Mouse (Mus musculus): ENCODE results near the gene Bbip1.

DNA sequence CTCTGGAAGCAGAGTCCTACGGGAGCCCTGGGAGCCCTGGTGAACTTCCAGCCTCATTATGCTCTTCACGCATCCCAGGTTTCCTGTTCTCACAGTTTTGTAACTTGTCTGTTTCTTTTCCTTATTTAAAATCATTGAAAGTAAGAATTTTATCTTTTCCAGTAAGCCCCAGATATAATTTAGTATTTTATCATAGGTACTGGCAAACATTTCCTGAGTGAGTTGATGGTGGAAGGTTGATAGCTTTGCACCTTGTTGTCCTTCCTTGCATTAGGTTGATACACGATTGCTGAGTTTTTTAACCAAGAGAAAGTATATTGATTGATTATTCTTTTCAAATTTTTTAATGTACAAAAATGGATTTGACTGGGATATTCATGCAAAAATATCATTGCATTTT, 24.8 kb upstream of the Bbip1 start:
- TF ChIP-seq GATA1 (IDR thresholded peaks at IDR 0.05; ENCODE audit: borderline replicate concordance, low read length) (no peak), CTCF (IDR thresholded peaks at IDR 0.05; ENCODE audit: low read depth, low read length) (no peak), TAL1 (conservative IDR thresholded peaks at IDR 0.05; ENCODE audit: low read depth, low read length) (no peak), POLR2AphosphoS5 (IDR thresholded peaks at IDR 0.05; ENCODE audit: insufficient replicate concordance, low read depth, low read length) (no peak)

Data from G1E (cell line).